Mouse (Mus musculus): ENCODE results near the gene Camsap2.

Camsap2 gene

DNA sequence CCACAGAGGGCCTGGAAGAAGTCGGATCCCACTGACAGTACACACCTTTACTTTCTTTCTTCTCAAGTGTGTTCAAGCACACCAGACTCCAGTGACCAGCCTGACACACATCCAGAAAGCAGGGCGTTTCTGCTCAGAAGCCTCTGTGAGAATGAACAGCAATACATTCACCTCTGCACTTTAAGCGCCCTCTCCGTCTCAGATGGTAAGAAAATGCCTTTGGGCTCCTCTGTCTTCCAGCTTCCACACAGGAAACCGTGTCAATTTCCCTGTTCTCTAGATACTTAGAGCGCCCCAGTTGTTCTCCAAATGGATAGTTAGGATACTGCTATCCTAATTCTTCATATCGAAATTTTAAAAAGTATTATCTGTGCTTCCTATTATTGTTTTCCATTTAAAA, 2.2 kb downstream of the Camsap2 start:
- DNase-seq, result no peak

DNA sequence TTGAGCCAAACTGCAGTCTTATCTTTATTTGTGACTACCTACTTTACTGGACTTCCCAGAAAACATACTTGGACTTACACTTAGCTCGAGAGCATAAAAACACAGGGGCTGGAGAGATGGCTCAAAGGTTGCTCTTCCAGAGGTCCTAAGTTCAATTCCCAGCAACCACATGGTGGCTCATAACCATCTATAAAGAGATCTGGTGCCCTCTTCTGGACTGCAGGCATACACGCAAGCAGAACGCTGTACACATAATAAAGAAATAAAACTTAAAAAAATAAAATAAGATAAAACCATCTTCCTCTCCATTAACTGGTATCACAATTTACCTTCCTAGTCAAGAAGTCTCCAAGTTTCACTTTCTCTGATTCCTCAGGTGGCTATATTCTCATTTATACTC, 5.4 kb downstream of the Camsap2 start:
- no peak for DNase-seq

DNA sequence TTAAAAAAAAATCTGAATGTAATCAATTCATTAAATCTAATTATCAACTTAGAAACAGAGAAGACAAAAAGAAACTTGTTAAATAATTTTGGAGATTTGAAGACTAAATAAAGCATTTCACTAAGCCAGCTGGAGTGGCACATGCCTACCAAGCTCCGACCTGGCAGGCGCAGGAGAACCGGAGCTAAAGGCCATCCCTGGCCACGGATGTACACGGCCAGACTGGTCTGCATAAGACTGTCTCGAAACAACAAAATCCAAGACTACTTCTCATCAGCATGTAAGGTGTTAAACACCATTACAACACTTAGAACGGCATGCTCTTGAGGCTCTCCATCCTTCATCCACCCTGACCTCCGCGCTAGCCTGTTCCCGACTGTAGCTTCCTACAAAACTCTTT, 11.2 kb downstream of the Camsap2 start:
- DNase-seq, result no peak

DNA sequence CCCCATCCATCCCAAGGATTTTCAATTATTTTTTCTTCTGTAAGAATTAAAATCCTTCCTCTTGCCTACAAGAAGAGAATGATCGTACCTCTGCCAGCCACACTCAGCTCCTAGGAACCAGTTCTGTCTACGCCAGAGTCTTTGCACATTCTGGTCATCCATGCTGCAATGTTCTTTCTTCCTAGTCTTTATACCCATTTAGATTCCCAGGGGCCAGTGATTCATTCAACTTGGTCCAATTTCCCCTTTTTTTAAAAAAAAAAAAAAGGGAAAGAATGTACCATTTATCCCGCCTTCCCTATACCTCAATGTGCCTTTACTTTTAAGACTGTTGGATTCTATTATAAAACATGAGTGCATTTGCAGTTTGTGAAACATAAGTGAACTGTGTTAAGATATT, 12.4 kb downstream of the Camsap2 start:
- no peak for DNase-seq

DNA sequence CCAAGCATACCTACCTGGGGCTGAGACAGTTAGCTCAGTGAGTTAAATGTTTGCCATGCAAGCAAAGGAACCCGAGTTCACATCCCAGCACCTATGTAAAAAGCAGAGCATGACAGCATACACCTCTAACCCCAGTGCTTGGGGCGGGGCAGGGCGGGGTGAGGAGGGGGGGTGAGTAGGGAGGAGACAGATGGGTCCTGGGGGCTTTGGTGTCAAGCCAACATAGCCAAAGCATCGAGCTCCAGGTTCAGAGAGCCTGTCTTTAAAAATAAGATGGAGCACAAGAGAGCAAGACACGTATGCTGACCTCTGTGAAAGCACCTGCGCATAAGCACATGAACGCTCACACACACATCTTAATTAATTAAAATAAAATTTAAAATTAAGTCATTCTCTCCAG, 12.8 kb downstream of the Camsap2 start:
- no peak for DNase-seq

DNA sequence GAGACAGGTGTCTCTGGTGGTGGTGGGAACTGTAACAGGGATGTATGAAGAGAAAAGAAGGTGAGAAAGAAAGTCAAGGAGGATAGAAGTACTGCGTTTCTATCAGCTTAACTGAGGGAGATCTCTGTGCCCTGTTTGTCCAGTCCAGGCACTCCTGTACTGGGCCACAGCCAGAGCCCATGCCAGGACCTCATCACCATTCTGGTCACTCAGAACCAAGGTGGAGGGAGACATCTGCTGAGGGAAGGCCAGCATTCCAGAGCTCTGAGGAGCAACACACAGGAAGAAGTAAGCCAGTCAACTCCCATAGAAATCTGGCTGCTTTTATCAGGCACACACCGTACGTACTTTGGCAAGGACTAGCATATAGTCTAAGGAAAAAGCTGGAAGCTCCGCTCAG, 14.1 kb downstream of the Camsap2 start:
- no peak for DNase-seq

DNA sequence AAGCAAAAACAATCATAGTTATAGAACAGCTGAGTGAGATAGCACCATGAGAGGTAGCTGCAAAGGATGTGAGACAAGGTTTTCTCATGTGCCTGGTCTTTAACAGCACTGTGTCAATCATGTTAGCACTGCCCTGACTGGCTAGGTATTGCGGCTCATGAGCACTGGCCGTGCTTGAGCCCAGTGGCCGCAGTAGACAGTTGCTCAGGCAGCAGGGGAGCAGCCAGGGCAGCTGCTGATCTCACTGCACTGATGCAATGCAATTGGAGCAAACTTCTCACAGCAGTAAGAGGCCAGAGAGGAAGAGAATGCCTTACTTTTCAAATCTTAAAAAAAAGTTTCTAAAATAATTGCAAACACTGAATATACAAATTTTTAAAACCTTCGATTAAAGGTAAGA, 16.5 kb downstream of the Camsap2 start:
- DNase-seq, result no peak

DNA sequence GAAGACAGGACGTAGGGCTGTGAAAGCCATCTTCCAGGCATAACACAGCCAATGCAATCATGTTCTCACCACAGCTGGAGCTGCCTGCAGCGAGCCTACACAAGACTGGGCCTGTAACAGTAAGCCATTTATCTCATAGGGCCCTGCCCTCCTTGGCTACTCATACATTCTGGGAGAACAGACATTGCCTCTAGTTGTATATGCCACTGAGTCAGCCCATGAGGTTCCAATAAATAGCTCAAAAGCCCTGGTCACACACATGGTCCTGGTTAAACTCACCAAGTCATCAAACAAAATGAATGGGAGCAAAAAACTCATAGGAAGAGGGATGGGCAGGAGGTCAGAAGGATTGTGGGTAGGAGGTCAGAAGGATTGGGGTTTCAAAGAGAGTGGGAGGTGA, 17.3 kb downstream of the Camsap2 start:
- DNase-seq, result no peak

DNA sequence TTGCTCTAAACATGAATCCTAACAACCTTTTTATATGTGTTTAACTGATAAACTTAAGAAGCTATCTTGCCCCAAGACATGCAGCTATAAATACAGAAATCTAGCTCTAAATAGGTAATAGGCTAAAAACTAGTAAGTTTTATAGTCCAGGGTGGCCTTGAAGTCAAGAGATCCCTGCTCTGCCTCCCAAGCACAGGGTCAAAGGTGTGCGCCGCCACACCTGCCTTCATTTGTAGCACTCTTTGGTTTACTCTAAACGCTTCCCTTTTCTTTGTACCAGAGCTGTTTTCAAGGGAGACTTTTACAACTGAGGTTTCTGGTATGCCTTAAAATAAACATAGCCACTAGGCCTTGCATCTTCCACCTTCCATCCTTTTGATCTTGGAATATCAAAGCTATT, 18.3 kb downstream of the Camsap2 start:
- DNase-seq, result no peak

DNA sequence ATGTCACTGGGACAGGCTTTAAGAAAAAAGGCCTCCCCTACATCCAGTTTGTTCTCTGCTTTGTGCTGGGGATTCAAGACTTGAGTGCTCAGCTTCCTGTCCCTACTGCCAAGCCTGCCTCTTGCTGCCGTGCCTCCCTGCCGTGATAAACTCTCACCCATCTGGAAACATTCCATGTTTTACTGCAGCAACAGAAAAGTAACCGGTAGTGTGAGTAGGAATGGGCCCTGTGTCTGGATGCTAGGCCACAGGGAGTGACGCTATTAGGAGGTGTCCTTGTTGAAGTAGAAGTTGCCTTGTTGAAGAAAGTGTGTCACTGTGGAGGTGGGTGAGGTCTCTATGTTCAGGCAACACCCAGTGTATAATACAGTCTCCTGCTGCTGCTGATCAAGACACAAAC, 20.0 kb downstream of the Camsap2 start:
- DNase-seq, result no peak

DNA sequence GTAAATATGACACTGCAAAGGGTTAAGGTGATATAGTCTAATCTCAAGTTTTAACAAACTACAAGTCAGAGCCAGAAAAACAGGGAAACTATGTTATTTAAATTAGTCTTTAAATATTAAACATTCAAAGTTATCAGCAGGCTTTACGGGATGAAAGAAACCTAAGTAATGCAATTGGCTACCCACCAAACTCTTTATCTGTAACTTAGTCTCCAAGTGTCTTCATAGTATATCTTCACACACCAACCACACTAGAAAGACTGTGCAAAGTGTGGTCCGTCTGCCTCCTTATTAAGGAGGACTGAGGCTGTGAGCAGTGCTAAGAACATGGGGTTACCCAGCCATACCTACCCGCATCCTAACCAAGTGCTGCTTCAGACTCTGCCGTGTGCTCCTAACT, 23.6 kb downstream of the Camsap2 start:
- no peak for DNase-seq

DNA sequence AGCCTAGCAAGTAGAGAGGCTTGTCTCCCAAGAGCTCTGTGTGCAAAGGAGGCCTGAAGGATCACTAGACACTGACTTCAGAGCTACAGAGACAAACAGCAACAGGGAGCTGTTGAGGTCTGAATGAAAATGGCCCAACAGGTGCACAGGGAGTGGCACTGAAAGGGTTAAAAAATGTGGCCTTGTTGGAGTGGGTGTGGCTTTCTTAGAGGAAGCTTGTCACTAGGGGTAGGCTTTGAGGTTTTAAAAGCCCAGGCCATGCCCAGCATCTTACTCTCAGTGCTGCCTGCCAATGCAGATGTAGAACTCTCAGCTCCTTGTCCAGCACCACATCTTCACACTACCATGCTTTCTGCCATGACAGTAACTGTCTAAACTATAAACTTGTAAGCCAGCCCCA, 29.6 kb downstream of the Camsap2 start:
- DNase-seq, result no peak

DNA sequence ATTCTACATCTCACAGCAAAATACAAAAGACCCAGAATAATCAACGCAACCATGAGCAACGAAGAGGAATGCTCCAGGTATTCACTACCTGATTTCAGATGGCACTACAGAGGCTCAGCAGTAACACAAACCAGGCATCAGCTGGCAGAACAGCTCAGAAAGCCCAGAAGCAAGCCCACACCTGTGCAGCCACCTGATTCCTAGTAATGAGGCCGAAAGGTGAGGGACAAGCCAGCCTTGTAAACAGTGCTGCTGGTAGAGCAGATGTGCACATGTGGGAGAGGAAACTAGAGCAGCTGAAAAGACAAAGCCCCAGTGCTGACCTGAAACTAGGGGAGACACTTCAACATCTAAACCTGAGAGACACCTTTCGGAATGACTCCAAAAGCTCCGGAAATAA, 36.7 kb downstream of the Camsap2 start:
- no peak for DNase-seq

DNA sequence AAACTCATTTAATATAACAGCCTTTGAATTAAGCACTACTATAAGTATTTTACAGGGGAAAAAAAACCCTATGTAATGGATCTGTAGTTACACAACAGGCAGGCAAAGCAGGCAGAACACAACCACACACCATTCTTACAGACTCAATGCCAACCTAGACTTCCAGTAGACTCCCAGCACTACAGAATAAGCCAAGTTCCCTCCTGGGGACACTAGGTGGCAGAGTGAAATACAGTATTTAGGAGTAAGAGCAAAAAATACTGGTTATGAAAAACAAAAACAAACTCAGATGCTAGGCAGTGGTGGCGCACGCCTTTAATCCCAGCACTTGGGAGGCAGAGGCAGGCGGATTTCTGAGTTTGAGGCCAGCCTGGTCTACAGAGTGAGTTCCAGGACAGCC, 39.5 kb downstream of the Camsap2 start:
- DNase-seq, result peak in 1 of 2 experiments; percentile 17

DNA sequence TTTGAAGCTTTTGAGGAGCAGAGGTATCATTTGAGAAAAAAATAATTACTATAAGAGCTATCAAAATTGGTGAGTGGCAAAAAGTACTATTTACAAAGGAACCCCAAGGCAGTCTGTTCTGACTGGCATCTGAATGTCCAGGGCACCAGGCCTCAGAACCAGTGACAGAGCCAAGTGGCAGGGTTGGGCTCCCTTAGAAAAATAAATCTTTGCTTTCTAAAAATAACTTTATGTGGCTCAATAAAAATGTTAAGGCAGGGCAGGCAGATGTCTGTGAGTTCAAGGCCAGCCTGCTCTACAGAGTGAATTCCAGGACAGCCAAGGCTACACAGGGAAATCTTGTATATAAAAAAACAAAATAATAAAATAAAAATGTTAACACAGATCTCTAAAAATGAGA, 51.9 kb downstream of the Camsap2 start:
- no peak for DNase-seq

DNA sequence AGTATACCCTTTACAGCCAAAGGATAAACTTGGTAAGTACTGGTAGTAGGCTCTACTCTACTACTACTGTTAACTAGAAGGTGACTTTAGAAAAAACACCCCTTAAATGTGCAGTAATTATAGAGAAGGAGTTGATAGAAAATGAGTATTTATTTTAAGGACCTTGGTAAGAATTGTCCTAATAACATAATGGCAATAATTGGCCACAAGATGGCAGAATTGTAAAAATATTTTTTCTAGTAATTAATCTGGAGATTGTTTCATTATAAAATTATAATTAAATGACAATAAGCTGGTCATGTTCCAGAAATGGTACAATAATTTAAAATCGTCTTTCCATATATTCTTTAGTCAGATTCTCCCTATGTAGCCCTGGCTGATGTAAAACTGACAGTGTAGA, 56.1 kb downstream of the Camsap2 start:
- DNase-seq, result no peak

DNA sequence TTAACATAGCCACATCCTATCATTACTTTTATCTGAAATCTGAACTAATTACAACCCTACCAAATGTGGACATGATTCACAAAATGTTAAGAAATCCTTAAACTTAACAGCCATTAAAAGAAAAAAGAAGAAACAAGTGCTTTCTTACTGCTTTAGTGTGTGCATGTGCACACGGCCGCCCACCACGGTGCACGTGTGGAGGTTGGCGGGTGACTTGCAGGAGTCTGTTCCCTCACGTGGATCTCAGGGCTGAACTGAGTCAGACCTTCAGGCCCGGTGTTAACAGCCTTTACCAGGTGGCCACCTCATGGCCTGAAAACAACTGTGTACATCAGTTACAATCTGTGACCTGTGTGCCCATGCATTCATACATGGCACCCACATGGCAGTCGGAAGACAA, 68.5 kb downstream of the Camsap2 start:
- no peak for DNase-seq

DNA sequence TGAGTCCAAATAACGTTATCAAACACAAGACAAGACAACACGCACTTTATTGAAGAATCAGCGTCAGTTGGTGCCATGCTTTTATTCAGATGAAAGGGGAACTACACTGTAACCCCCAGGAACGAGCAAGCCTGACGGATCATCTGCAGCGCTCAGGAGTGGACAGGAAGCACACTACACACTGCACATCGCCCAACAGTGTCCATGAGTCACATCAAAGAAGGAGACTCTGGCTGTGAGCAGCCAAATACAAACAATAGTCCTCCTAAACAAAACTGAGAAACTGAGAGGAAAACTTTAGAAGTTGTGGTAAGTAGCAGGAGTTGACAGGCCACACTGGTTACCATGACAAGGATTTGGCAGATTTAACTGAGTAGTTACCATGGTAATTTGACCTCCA, 77.7 kb downstream of the Camsap2 start:
- DNase-seq, result no peak

DNA sequence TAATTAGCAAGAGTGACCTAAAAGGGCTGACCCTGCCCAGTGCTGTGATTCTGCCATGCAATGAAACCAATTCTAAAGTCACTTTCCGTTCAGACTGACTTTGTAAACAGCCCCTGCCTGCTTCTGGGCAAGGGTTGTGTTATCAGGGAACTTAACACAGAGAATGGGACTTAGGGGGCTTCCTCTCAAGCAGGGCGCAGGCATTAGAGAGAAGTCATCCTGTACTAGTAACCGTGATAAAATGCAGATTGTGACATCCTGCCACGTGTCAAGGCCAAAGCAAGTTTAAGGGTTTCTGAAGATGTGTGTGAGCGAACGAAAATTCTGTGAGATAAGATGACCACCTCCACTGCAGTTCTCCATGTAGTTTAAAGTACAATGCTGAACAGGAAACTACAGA, 79.8 kb downstream of the Camsap2 start:
- DNase-seq, result no peak

DNA sequence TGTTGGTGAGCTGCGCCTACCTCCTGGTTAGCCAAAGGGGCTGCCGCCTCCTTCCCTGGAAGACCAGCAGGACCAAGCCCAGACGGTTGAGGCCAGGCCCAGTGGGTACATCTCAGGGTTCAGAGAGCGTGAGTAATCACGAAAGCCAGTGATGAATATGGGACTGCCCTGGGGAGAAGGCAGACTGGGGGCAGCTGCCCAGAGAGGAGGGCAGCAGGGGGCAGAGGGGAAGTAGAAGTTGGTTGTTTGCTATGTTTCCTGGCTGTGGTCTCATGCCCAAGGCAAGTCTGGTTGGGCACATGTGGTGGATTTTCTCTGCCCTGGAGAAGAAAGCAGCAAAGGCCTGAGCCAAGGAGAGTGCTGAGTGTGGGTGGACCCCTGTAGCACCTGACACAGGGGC, 82.5 kb downstream of the Camsap2 start:
- no peak for DNase-seq

DNA sequence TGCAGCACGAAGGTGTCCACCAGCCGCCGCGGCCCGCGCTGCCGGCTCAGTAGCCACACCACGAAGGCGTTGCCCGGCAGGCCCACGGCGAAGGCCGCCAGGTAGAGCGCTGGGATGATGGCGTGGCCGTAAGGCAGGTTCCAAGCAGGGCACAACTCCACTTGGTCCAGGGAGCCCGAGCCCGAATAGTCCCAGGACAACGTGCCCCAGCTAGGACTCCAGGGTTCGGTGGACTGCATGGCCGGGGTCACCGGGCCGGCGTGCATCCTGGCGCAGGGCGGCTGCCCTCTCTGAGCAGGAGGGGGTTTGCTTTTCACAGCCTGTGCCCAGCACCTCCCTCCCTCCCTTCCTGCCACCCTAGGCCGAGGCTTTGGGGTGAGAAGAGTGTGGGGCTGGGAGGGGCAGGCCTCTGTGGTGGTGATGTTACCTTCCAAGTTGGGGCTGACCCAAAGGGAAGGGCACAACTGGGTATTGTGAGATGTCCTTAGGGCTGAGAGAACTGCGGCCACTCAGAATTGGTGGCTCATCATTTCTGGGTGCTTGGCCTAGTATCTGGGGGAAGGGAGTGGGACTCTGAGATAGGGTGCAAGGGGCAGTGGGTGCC, 85.2 kb downstream of the Camsap2 start, which contains the start of gene Gpr25:
Gpr25 (minus strand) TSS at position 239 of the 604 bp plus-strand sequence.
- no peak for DNase-seq

DNA sequence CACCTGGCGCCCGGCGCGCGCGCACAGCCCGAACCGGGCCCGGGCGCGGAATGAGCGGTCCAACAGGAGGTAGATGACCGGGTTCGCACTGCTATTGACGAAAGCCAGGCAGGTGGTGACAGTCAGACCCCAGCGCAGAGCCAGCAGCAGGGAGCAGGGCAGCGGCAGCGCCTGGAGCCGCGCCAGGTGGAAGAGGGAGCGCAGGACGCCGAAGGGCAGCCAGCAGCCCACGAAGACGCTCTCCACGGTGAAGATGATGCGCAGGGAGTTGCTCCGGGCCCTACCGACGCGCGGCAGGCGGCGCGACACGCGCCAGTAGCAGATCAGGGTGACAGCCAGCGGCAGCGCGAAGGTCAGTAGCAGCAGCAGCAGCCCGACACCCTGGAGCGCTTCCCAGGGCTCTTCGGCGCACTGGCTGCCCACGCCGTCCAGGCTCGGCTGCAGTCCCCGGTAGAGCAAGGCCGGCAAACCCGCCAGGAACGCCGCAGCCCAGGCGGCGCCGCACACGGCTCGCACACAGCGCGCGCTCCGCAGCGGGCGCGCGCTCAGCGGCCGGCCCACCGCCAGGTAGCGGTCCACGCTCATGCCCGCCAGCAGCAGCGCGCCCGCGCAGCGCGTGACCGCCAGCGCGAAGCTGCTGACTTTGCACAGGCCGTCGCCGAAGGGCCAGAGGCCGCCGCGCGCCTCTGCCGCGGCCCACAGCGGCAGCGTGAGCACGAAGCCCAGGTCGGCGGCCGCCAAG, 85.8 kb downstream of the Camsap2 start:
- no peak for DNase-seq

DNA sequence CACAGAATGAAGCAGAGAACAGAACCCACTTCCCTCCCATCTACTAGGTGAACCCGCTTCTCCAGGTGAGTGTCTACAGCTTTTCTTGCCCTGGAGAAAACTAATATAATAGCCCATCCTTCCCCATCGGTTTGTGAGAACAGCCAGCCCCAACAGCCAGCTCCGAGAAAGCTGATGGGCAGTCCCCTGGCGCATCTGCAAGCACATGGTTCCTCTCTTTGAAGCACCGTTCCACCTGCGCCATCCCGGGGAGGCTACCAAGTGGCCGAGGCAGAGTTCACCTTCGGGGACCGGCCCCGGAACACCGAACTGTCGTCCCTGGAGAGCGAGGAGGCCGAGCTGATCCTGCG, 86.4 kb downstream of the Camsap2 start:
- no peak for DNase-seq

DNA sequence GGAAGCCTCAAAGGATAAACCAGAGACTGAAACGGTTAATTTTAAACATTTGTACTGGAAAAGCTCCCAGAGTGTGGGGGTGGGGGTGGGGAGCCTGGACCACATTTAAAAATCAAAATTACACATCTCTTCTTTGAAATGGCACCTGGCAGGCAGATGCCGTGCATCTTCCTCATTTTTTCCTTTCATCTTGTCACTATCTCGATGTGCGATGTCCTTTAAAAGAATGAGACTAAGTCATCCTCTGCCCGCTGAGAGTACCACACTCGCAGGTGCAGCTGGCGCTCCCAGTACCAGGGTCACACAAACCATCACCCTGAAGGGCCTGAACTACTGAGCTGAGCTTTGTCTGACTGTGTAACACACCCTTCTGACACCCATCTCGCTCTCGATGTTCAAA, 87.4 kb downstream of the Camsap2 start:
- DNase-seq, result no peak

DNA sequence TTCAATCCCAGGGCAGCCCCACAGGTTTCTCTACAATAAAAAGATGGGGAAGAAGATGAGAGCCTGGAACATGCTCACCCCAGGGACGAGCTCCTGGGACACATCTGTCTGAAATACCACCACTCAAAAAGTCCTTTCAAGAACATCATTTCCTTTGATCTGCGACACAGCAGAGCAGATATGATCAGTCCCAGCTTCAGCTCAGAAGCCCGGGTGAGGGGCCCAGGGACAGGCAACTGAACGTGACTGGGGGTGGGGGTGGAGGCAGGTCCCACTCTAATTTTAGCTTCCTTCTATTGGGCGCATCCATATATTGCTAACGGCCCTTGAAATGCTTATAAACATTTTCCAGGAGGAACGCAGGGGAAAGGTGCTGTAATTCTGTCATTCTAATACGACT, 90.2 kb downstream of the Camsap2 start:
- DNase-seq, result no peak
